Mouse (Mus musculus) cerebellum, postnatal 36 days (tissue): Measurements from ENCODE around the gene Cdh23.
"Not testable (repeated sequence)": the region's sequence is repeated elsewhere in the genome, so short reads cannot be mapped to it uniquely, and the experiment has no call there.

ENCODE experiments used
- DNase-seq, 2 experiments: peaks; one replicate each; pipeline ENCODE4 v3.0.0; 2021 to 2022; ENCODE audit warnings: mixed read lengths in 2 of 2

The Cdh23 gene

DNA sequence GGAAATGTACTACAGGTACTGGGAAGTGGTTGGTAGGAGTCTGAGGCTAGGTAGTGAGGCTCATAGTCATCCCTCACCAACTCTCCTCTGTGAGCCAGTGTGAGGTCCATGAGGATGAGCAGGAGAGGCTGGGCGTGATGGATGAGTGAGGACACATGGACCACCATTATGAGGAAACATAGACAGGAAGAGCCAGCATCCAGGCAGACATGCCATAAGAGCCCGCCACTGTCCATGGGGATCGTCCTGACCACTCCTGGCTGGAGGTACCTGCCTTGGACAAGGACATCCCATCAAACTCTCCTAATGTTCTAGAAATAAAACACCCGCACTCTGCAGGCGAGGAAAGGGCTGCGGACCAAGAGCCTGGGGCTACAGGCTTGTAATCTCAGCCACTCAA is at the start of gene Cdh23:
Gene Cdh23, minus strand, starts transcription at position 101 of the 400 bp plus-strand sequence.
- DNase-seq: no peak

DNA sequence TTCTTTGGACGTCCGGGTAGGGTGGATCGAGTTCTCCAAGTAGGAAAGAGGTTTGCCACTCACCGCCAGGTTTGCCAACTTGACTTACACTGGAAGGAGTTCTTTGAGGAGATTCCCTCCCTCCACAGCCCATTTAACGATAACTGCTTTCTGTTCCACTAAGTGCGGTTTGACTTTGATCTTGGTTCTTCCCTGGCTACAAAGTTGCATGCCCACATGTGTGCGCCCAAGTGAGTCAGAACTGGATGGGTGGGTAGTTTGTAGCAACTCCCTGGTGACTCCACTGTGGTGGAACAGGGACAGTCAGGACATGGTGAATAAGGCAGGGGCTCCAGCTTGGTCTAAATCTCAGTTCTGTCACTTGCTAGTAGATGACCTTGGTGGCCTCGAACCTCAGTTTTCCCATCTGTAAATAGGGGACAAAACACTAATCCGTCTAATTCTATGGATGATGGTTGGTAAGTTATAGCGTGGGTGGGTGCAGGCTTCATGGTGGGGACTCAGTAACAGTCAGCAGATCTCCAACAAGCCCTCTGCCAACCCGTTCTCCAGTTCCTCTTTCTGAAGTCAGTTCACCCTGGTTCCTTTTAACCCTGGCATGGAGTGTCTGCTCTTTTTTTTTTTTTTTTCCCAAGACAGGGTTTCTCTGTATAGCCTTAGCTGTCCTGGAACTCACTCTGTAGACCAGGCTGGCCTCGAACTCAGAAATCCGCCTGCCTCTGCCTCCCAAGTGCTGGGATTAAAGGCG is 48.4 kb upstream of the Cdh23 start:
- DNase-seq: no peak

DNA sequence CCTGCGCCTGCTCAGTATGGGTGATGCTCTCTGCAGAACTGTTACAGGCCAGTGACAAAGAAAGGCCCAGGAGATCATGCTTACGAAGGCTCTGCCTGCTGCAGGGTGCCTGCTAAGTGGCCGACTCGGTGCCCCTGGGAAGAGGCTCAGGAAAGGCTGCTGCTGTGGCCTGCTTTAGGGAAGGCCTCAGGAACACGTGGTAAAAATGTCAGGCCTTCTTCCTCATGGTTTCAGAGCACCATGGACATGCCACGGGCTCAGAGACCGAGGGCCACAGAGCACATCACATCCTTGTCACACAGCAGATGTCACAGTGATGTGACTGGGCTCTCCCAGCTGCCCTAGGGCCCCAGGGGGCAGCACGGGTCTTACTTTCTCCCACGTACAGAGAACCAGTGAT is 47.4 kb upstream of the Cdh23 start:
- DNase-seq: no peak

DNA sequence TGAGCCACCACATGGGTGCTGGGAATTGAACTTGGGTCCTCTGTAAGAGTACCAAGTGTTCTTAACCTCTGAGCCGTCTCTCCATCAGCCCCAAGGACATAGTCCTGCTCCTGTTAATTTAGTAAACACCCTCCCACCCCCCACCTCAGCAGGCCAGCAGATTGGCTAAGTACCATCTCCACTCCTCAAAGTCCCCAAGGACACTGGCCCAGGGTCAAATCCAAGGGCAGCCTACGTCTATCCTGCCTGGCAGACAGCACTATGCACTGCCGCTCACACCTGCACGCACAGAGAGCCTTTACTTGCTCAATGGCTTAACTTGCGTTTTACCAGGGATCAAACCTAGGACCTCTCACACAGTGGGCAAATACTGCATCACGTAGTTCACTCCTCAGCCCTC is 46.7 kb upstream of the Cdh23 start:
- no peak for DNase-seq

DNA sequence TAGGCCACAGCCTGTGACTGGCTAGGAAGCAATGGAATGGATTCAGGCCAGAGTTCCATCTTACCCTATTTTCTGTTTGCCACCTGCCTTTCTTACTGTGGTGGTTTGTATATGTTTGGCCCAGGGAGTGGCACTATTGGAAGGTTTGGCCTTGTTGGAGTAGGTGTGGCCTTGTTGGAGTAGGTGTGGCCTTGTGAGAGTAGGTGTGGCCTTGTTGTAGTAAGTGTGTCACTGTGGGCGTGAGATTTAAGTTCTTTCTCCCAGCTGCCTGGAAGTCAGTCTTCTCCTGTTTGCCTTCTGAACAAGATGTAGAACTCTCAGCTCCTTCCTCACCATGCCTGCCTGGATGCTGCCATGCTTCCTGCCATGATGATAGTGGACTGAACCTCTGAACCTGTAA is 46.0 kb upstream of the Cdh23 start:
- DNase-seq: not testable (repeated sequence)

GRCm38 (mm10) chr10:60741435-60741834 is 45.1 kb upstream of the Cdh23 start:
- DNase-seq: no peak

- DNase-seq: no peak
Observed at GRCm38 (mm10) chr10:60739619-60740363, 43.5 kb upstream of the Cdh23 start.

DNA sequence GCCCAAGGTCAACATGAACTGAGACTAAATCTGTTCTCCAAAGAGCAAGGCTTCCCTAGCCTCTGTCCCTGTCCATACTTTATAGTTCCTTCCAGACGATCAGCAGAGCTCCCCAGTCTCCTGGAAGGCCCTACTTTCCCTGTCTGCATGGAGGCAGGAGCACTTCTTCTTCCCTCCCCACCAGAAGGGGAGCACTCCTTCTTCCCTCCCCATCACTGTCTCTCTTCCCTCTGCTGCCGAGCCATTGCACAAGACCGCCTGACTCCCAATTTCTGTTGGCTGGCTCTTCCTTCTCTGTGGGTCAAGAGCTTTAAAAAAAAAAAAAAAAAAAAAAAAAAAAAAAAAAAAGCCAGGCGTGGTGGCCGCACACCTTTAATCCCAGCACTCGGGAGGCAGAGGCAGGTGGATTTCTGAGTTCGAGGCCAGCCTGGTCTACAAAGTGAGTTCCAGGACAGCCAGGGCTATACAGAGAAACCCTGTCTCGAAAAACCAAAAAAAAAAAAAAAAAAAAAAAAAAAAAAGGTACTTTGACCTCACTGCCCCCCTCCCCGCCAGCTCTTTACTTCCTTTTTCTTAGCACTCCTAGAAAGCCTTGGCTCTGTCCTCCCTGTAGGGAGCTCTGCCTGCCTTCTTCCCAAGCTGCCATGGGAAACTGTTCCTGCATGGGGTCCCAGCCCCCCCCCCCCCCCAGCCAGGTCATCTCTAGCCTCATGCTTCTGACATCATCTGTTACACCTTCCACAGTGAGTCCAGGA is 41.8 kb upstream of the Cdh23 start:
- DNase-seq: no peak

GRCm38 (mm10) chr10:60737169-60737728 is 41.0 kb upstream of the Cdh23 start:
- DNase-seq: no peak

GRCm38 (mm10) chr10:60735737-60736136 is 39.4 kb upstream of the Cdh23 start:
- DNase-seq: no peak

DNA sequence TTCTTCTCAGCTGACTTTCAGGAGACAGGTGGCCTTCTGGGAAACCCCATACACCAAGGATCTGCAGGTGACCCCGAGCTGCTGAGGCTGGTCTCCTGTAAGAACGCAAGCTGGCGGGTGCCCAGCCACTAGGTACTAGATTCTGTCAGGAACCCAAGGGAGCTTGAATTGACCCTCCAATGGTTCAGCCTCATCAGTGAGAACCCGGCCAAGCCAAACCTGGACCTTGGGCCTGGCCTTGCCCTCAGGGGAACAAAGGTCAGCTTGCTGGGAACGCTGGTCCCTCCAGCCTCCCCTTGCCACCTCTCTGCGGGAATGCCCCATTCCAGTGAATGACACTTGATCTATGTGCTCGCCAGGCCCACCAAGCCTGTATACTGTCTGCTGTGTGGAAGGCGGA is 37.2 kb upstream of the Cdh23 start:
- DNase-seq: no peak

GRCm38 (mm10) chr10:60732397-60732861 is 36.1 kb upstream of the Cdh23 start:
- DNase-seq: no peak

GRCm38 (mm10) chr10:60731742-60732141 is 35.5 kb upstream of the Cdh23 start:
- no peak for DNase-seq

DNA sequence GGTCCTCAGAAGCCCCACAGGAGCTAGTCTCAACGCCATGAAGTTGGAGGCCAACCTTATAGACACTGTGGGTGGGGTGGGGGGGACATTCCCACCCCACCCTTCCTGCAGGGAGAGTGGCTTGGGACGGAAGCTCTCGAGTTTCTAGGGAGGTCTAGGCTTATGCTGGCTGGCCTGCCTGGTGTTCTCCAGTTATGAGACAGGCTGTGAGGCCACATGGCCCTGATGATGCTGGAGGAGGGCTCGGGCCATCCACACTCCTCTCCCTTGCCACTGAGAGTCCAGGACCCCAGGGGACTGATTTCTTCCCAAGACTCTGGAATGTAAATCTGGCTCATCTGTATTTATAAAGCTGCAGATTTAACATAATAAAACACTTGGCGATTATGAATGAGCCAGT is 31.0 kb upstream of the Cdh23 start:
- DNase-seq: no peak

GRCm38 (mm10) chr10:60726896-60727295 is 30.6 kb upstream of the Cdh23 start:
- DNase-seq: no peak

DNA sequence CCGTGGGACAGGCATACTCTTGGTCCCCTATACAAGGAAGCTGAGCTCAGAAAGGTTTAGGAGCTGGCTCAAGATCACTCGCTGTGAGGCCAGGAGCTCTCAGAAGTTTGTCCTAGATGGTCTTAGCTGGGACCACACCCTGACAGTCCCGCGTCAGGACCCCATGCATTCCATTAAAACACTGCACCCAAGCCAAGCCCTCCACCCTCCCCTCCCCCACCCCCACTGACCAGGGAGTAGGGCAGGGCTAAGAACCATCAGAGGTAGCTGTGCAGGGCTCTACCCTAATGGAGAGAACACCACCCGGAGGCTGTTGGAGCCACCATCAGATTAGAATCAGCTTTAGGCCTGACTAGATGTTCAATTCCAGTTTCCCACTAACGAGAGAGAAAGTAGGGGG is 28.2 kb upstream of the Cdh23 start:
- no peak for DNase-seq

DNA sequence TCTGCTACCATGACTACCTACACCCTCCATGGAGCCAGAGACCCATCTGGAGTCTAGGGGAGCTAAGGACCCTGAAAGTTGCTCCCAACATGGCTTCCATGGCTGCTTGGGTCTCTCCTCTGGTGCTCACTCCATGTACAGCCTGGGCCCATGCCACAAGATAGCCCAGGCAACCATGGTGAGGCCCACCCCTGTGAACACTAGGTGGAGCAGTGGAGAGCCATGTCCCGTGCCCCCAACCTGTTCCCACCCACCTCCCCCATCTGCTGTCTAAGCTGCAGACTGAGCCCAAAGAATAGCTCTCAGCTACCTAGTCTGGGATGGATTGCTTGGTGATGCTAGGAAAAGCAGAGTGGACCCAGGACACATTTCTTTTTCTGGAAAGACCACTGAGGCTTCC is 27.1 kb upstream of the Cdh23 start:
- no peak for DNase-seq

- DNase-seq: no peak
Observed at GRCm38 (mm10) chr10:60721640-60722039, 25.4 kb upstream of the Cdh23 start.

DNA sequence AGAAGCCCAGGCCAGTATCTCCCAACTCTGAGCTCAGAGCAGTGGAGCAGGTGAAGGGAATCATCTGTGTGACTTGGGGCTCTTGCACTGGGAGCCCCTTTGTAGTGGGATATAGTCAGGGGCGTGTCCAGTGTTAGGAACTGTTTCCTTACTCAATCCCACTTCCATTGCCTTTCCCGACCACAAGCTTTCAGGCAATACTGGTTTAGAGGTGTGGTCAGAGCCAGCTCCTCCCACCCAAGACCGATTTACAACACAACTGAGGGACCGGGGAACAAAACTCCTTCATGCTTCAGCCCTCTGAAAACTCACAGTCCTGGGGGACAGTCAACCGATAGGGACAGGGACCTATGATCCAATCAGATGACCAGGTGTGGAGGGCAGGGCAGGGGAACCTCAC is 24.2 kb upstream of the Cdh23 start:
- DNase-seq: no peak

DNA sequence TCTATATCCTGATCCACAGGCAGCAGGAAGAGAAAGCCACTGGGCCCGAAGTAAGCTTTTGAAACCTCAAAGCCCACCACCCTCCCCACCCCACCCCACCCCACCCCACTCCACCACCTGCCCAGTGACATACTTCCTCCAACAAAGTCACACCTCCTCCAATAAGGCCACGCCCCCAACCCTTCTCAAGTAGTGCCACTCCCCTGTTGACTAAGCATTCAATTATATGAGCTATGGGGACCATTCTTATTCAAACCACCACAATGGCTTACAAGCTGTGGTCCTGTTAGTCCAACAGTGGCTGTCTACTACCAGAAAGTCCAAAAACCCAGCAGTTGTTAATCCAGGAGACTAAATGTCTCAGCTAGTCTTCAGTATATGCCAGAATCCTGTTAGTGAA is 22.2 kb upstream of the Cdh23 start:
- no peak for DNase-seq

DNA sequence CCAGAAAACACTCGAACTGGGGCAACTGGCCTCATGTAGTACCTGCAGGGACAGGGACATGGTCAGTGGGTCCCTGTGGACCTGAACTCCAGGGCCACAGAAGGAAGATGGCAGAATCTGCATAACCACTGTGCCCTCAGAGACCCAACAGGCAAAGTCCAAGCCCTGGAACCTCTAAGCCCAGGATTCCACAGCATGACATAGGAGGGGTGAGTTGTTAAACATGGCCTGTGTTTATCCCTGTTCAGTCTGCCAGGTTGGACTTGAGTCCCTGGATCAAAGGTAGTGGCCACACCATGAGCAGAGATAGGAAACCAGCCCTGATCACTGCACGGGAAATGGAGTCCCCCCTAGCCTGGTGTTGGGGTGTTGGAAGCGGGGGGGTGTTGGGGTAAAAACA is 20.2 kb upstream of the Cdh23 start:
- no peak for DNase-seq

- DNase-seq: not testable (repeated sequence)
Observed at GRCm38 (mm10) chr10:60712299-60712698, 16.0 kb upstream of the Cdh23 start.

DNA sequence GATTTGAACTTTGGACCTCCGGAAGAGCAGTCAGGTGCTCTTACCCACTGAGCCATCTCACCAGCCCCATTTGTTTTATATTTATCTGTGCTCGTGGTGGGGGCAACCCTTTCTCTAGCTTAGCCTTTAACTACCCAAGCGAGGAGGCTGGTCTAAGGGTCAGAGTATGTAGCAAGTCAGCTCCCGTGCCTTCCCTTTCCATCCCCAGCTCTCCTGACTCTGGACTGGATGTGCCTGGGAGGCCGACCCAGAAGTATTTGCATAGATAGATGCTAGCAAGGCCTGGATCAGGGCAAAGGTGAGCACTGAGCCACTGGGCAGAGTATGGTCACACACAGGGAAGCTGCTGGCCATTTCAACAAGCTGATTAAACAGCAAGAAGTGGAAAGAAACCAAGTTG is 12.5 kb upstream of the Cdh23 start:
- DNase-seq: no peak
